Mouse (Mus musculus) MEL (cell line): Measurements from ENCODE around the gene Rgs6.

ENCODE experiments used
- CHD2 ChIP-seq: IDR thresholded peaks from 2 replicates; pipeline ENCODE4 v1.6.1; 2011; ENCODE audit warnings: low read length, improper control_type of control experiment
- CTCF ChIP-seq, 3 experiments: IDR thresholded peaks in 2 of 3; conservative IDR thresholded peaks in 1 of 3; 2 replicates each; pipeline ENCODE4 v1.5.1; 2011 to 2012; ENCODE audit warnings: low read length in 3 of 3, low read depth in 2 of 3, mild to moderate bottlenecking in 2 of 3, improper control_type of control experiment in 1 of 3, inconsistent platforms in 1 of 3, mixed read lengths in 1 of 3, moderate library complexity in 1 of 3; ENCODE audit not compliant: control insufficient read depth in 1 of 3, insufficient read depth in 1 of 3, poor library complexity in 1 of 3, severe bottlenecking in 1 of 3
- ELF1 ChIP-seq: IDR thresholded peaks from 2 replicates; pipeline ENCODE4 v1.6.1; 2014; ENCODE audit warnings: low read depth, mild to moderate bottlenecking, inconsistent platforms, low read length, improper control_type of control experiment, moderate library complexity
- EP300 ChIP-seq, 2 experiments: IDR thresholded peaks; 2 replicates each; pipeline ENCODE4 v1.6.1; 2011; ENCODE audit warnings: improper control_type of control experiment in 2 of 2, low read length in 2 of 2, low read depth in 1 of 2, mild to moderate bottlenecking in 1 of 2
- MAX ChIP-seq: IDR thresholded peaks from 2 replicates; pipeline ENCODE4 v1.6.1; 2011; ENCODE audit warnings: low read length, improper control_type of control experiment
- MEF2A ChIP-seq: IDR thresholded peaks from 2 replicates; pipeline ENCODE4 v1.6.1; 2014; ENCODE audit warnings: low read depth, mild to moderate bottlenecking, inconsistent platforms, low read length, improper control_type of control experiment; ENCODE audit not compliant: poor library complexity, insufficient replicate concordance, severe bottlenecking; ENCODE audit errors: extremely low read depth
- NELFE ChIP-seq: IDR thresholded peaks from 2 replicates; pipeline ENCODE4 v1.6.1; 2011; ENCODE audit warnings: low read depth, low read length, improper control_type of control experiment
- POLR2A ChIP-seq, 2 experiments: IDR thresholded peaks; 2 replicates each; pipeline ENCODE4 v1.6.1; 2011 to 2012; ENCODE audit warnings: low read length in 2 of 2, mild to moderate bottlenecking in 2 of 2, control low read depth in 1 of 2, improper control_type of control experiment in 1 of 2, low read depth in 1 of 2, moderate library complexity in 1 of 2; ENCODE audit not compliant: control insufficient read depth in 1 of 2, insufficient read depth in 1 of 2, poor library complexity in 1 of 2
- RCOR1 ChIP-seq: IDR thresholded peaks from 2 replicates; pipeline ENCODE4 v1.6.1; 2012; ENCODE audit warnings: low read depth, mild to moderate bottlenecking, inconsistent platforms, low read length, improper control_type of control experiment
- TAL1 ChIP-seq: IDR thresholded peaks from 2 replicates; pipeline ENCODE4 v1.6.1; 2012; ENCODE audit warnings: mild to moderate bottlenecking, inconsistent platforms, low read length, moderate library complexity, mixed read lengths
- TCF12 ChIP-seq: IDR thresholded peaks from 2 replicates; pipeline ENCODE4 v1.6.1; 2014; ENCODE audit warnings: low read depth, mild to moderate bottlenecking, inconsistent platforms, low read length, improper control_type of control experiment, moderate library complexity
- USF1 ChIP-seq: IDR thresholded peaks from 2 replicates; pipeline ENCODE4 v1.6.1; 2014; ENCODE audit warnings: low read depth, mild to moderate bottlenecking, inconsistent platforms, low read length, improper control_type of control experiment, moderate library complexity
- ZNF384 ChIP-seq: IDR thresholded peaks from 2 replicates; pipeline ENCODE4 v1.6.1; 2012; ENCODE audit warnings: low read depth, mild to moderate bottlenecking, inconsistent platforms, low read length, improper control_type of control experiment

GRCm38 (mm10) chr12:82744826-82745225 lies 156.7 kb downstream of the Rgs6 start:
- TF ChIP-seq CTCF (IDR thresholded peaks at IDR 0.05 in 2 of 3, conservative IDR thresholded peaks at IDR 0.05 in 1 of 3; ENCODE audit: control insufficient read depth in 1 of 3, insufficient read depth in 1 of 3, low read depth in 2 of 3, low read length in 3 of 3, poor library complexity in 1 of 3, severe bottlenecking in 1 of 3) (no peak), POLR2A (IDR thresholded peaks at IDR 0.05; ENCODE audit: control insufficient read depth in 1 of 2, insufficient read depth in 1 of 2, low read depth in 1 of 2, low read length in 2 of 2, poor library complexity in 1 of 2) (no peak), EP300 (IDR thresholded peaks at IDR 0.05; ENCODE audit: low read depth in 1 of 2, low read length in 2 of 2) (no peak), NELFE (no peak), MEF2A (no peak), ZNF384 (no peak), ELF1 (no peak), RCOR1 (no peak), TAL1 (no peak), MAX (no peak), TCF12 (no peak), CHD2 (no peak), USF1 (no peak)
